Mouse (Mus musculus): ENCODE results near the gene Opcml.

GRCm38 (mm10) chr9:28012664-28013063 is 222.1 kb downstream of the Opcml start:
- TF ChIP-seq POLR2A (IDR thresholded peaks at IDR 0.05; ENCODE audit: extremely low read depth, insufficient read depth, low read length), result no peak
- no peak for TF ChIP-seq CTCF (IDR thresholded peaks at IDR 0.05; ENCODE audit: low read depth, low read length)

Data from liver, adult 2 months (tissue).